Mouse (Mus musculus): ENCODE data around the gene Gtf2f2. TPM values are rescaled to one million over a fixed set of nuclear protein-coding genes. Genes with fewer than 3 reads are reported as not detected.

Gene Gtf2f2
- polyA plus RNA-seq, 1 experiment, result 24.3 TPM

GRCm38 (mm10) chr14:76045767-76046166, 35.1 kb upstream of the Gtf2f2 start:
- TF ChIP-seq REST (IDR thresholded peaks at IDR 0.05; ENCODE audit: insufficient read depth, insufficient read length) (no peak), POLR2A (IDR thresholded peaks at IDR 0.05; ENCODE audit: insufficient read length, low read depth) (no peak), E2F4 (IDR thresholded peaks at IDR 0.05; ENCODE audit: insufficient read depth) (no peak), POLR2AphosphoS2 (IDR thresholded peaks at IDR 0.05; ENCODE audit: insufficient read length, low read depth) (no peak), TCF12 (IDR thresholded peaks at IDR 0.05; ENCODE audit: insufficient read depth, poor library complexity, severe bottlenecking) (no peak), TCF3 (IDR thresholded peaks at IDR 0.05; ENCODE audit: insufficient read length, low read depth) (no peak)
- no peak overlapping the region for H3K4me3 ChIP-seq

GRCm38 (mm10) chr14:76044164-76044557, 33.5 kb upstream of the Gtf2f2 start:
- TF ChIP-seq REST (IDR thresholded peaks at IDR 0.05; ENCODE audit: insufficient read depth, insufficient read length) (no peak), USF1 (IDR thresholded peaks at IDR 0.05; ENCODE audit: low read depth) (no peak), MYOG (IDR thresholded peaks at IDR 0.05; ENCODE audit: control insufficient read depth in 1 of 3, insufficient read depth in 1 of 3, insufficient read length in 2 of 3, low read depth in 2 of 3) (no peak), TCF3 (IDR thresholded peaks at IDR 0.05; ENCODE audit: insufficient read length, low read depth) (no peak), MYOD1 (IDR thresholded peaks at IDR 0.05; ENCODE audit: control insufficient read depth in 1 of 3, insufficient read length in 2 of 3, low read depth in 2 of 3) (no peak), TCF12 (IDR thresholded peaks at IDR 0.05; ENCODE audit: insufficient read depth, poor library complexity, severe bottlenecking) (no peak), POLR2A (IDR thresholded peaks at IDR 0.05; ENCODE audit: insufficient read length, low read depth) (no peak), POLR2AphosphoS2 (IDR thresholded peaks at IDR 0.05; ENCODE audit: insufficient read length, low read depth) (no peak), CEBPB (IDR thresholded peaks at IDR 0.05; ENCODE audit: insufficient read depth, poor library complexity, severe bottlenecking) (no peak), MAX (IDR thresholded peaks at IDR 0.05; ENCODE audit: low read depth) (no peak), E2F4 (IDR thresholded peaks at IDR 0.05; ENCODE audit: insufficient read depth) (no peak), SRF (IDR thresholded peaks at IDR 0.05; ENCODE audit: control insufficient read depth, insufficient read length, low read depth) (no peak)
- Histone ChIP-seq H3ac (ENCODE audit: control insufficient read depth, insufficient read length) (no peak overlapping the region), H3K36me3 (ENCODE audit: control insufficient read depth, insufficient read depth) (no peaks in the 10 kb centered on the region), H3K4me3 (no peak overlapping the region), H3K4me2 (ENCODE audit: low read depth) (peak overlapping the region; percentile 63), H3K27me3 (ENCODE audit: control insufficient read depth, insufficient read depth, insufficient read length) (no peaks in the 10 kb centered on the region), H3K79me2 (ENCODE audit: control insufficient read depth, insufficient read depth) (no peaks in the 10 kb centered on the region)

More at GRCm38 (mm10) chr14:76045767-76046166, 35.1 kb upstream of the Gtf2f2 start:
- no peaks in the 10 kb centered on the region for H3K27me3 ChIP-seq (ENCODE audit: control insufficient read depth, insufficient read depth, insufficient read length)
- H3ac ChIP-seq (ENCODE audit: control insufficient read depth, insufficient read length), result no peak overlapping the region
- no peak overlapping the region for H3K4me2 ChIP-seq (ENCODE audit: low read depth)
- no peaks in the 10 kb centered on the region for H3K79me2 ChIP-seq (ENCODE audit: control insufficient read depth, insufficient read depth)
- no peaks in the 10 kb centered on the region for H3K36me3 ChIP-seq (ENCODE audit: control insufficient read depth, insufficient read depth)

- H3K36me3 ChIP-seq (ENCODE audit: control insufficient read depth, insufficient read depth), result no peaks in the 10 kb centered on the region
- no peaks in the 10 kb centered on the region for H3K27me3 ChIP-seq (ENCODE audit: control insufficient read depth, insufficient read depth, insufficient read length)
- no peak overlapping the region for H3K4me3 ChIP-seq
- no peak overlapping the region for H3ac ChIP-seq (ENCODE audit: control insufficient read depth, insufficient read length)
- peak overlapping the region; percentile 63 for H3K4me2 ChIP-seq (ENCODE audit: low read depth)
- H3K79me2 ChIP-seq (ENCODE audit: control insufficient read depth, insufficient read depth), result no peaks in the 10 kb centered on the region
- TF ChIP-seq SRF (IDR thresholded peaks at IDR 0.05; ENCODE audit: control insufficient read depth, insufficient read length, low read depth) (no peak), MYOD1 (IDR thresholded peaks at IDR 0.05; ENCODE audit: control insufficient read depth in 1 of 3, insufficient read length in 2 of 3, low read depth in 2 of 3) (no peak), TCF12 (IDR thresholded peaks at IDR 0.05; ENCODE audit: insufficient read depth, poor library complexity, severe bottlenecking) (no peak), POLR2A (IDR thresholded peaks at IDR 0.05; ENCODE audit: insufficient read length, low read depth) (no peak), MYOG (IDR thresholded peaks at IDR 0.05; ENCODE audit: control insufficient read depth in 1 of 3, insufficient read depth in 1 of 3, insufficient read length in 2 of 3, low read depth in 2 of 3) (no peak), MAX (IDR thresholded peaks at IDR 0.05; ENCODE audit: low read depth) (no peak), E2F4 (IDR thresholded peaks at IDR 0.05; ENCODE audit: insufficient read depth) (no peak), USF1 (IDR thresholded peaks at IDR 0.05; ENCODE audit: low read depth) (no peak), CEBPB (IDR thresholded peaks at IDR 0.05; ENCODE audit: insufficient read depth, poor library complexity, severe bottlenecking) (no peak), REST (IDR thresholded peaks at IDR 0.05; ENCODE audit: insufficient read depth, insufficient read length) (no peak), POLR2AphosphoS2 (IDR thresholded peaks at IDR 0.05; ENCODE audit: insufficient read length, low read depth) (no peak), TCF3 (IDR thresholded peaks at IDR 0.05; ENCODE audit: insufficient read length, low read depth) (no peak)
Measured at GRCm38 (mm10) chr14:76043251-76044163, 32.8 kb upstream of the Gtf2f2 start.

GRCm38 (mm10) chr14:76033221-76033637, 22.6 kb upstream of the Gtf2f2 start:
- Histone ChIP-seq H3K4me3 (no peak overlapping the region), H3K4me2 (ENCODE audit: low read depth) (no peak overlapping the region), H3K36me3 (ENCODE audit: control insufficient read depth, insufficient read depth) (no peaks in the 10 kb centered on the region), H3K79me2 (ENCODE audit: control insufficient read depth, insufficient read depth) (no peaks in the 10 kb centered on the region), H3ac (ENCODE audit: control insufficient read depth, insufficient read length) (no peak overlapping the region), H3K27me3 (ENCODE audit: control insufficient read depth, insufficient read depth, insufficient read length) (no peaks in the 10 kb centered on the region)
- no peak for TF ChIP-seq MAX (IDR thresholded peaks at IDR 0.05; ENCODE audit: low read depth)
- no peak for TF ChIP-seq REST (IDR thresholded peaks at IDR 0.05; ENCODE audit: insufficient read depth, insufficient read length)
- no peak for TF ChIP-seq TCF3 (IDR thresholded peaks at IDR 0.05; ENCODE audit: insufficient read length, low read depth)

DNA sequence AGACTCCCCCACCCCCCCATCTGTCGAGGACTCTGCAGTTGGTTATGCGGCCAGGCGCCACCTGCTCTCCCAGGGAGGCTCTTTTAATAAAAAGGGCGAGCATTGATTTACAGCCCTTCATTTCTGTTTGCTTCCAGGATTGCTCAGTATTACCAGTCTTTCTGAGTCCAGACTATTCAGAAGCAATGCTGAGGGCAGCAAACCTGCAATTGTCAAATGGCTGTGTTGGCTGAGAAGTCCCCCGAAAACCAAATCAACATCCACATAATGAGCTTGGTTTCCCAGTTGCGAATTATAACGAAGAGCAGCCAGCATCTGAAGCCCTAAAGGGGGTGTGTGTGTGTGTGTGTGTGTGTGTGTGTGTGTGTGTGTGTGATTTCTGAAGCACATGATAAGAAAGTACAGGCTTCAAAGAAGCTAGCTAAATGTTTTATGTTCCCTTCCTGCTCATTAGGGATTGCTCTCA, 22.0 kb upstream of the Gtf2f2 start:
- H3K27me3 ChIP-seq (ENCODE audit: control insufficient read depth, insufficient read depth, insufficient read length), result no peaks in the 10 kb centered on the region
- H3K4me2 ChIP-seq (ENCODE audit: low read depth), result no peak overlapping the region
- H3K36me3 ChIP-seq (ENCODE audit: control insufficient read depth, insufficient read depth), result no peaks in the 10 kb centered on the region
- TF ChIP-seq CEBPB (IDR thresholded peaks at IDR 0.05; ENCODE audit: insufficient read depth, poor library complexity, severe bottlenecking) (no peak), MYOG (IDR thresholded peaks at IDR 0.05; ENCODE audit: control insufficient read depth in 1 of 3, insufficient read depth in 1 of 3, insufficient read length in 2 of 3, low read depth in 2 of 3) (no peak), MAX (IDR thresholded peaks at IDR 0.05; ENCODE audit: low read depth) (no peak), POLR2A (IDR thresholded peaks at IDR 0.05; ENCODE audit: insufficient read length, low read depth) (no peak), TCF12 (IDR thresholded peaks at IDR 0.05; ENCODE audit: insufficient read depth, poor library complexity, severe bottlenecking) (no peak), USF1 (IDR thresholded peaks at IDR 0.05; ENCODE audit: low read depth) (no peak), REST (IDR thresholded peaks at IDR 0.05; ENCODE audit: insufficient read depth, insufficient read length) (no peak), E2F4 (IDR thresholded peaks at IDR 0.05; ENCODE audit: insufficient read depth) (no peak), TCF3 (IDR thresholded peaks at IDR 0.05; ENCODE audit: insufficient read length, low read depth) (no peak)
- no peak overlapping the region for H3ac ChIP-seq (ENCODE audit: control insufficient read depth, insufficient read length)
- H3K4me3 ChIP-seq, result no peak overlapping the region
- H3K79me2 ChIP-seq (ENCODE audit: control insufficient read depth, insufficient read depth), result no peaks in the 10 kb centered on the region
